Mouse (Mus musculus) urinary bladder, postnatal 10 days (tissue): ENCODE measurements around the gene Ppp1r1b.

Experiments used
- DNase-seq: peaks from one replicate; pipeline ENCODE4 v3.0.0; 2022; ENCODE audit warnings: low spot score

Ppp1r1b gene

GRCm38 (mm10) chr11:98328371-98329069 lies 19.7 kb upstream of the Ppp1r1b start:
- no peak for DNase-seq

- no peak for DNase-seq
Measured at GRCm38 (mm10) chr11:98329081-98329959, 18.9 kb upstream of the Ppp1r1b start, which contains the start of gene Neurod2. Neurod2 (minus strand) TSS chr11:98329648.

- DNase-seq = no peak
Measured at GRCm38 (mm10) chr11:98329960-98330744, 18.1 kb upstream of the Ppp1r1b start.

- DNase-seq = no peak
Measured at GRCm38 (mm10) chr11:98330745-98331204, 17.4 kb upstream of the Ppp1r1b start.

GRCm38 (mm10) chr11:98331401-98331800 lies 16.8 kb upstream of the Ppp1r1b start:
- DNase-seq = no peak

- DNase-seq = no peak
Measured at GRCm38 (mm10) chr11:98332186-98332585, 16.0 kb upstream of the Ppp1r1b start.

GRCm38 (mm10) chr11:98332841-98333240 lies 15.4 kb upstream of the Ppp1r1b start:
- DNase-seq = no peak

- DNase-seq = no peak
Measured at GRCm38 (mm10) chr11:98333263-98333696, 14.9 kb upstream of the Ppp1r1b start.

- no peak for DNase-seq
Measured at GRCm38 (mm10) chr11:98333981-98334741, 14.0 kb upstream of the Ppp1r1b start.

- DNase-seq = no peak
Measured at GRCm38 (mm10) chr11:98335250-98335649, 13.0 kb upstream of the Ppp1r1b start.

GRCm38 (mm10) chr11:98336245-98337107 lies 11.7 kb upstream of the Ppp1r1b start:
- DNase-seq = no peak

GRCm38 (mm10) chr11:98338507-98338961 lies 9.7 kb upstream of the Ppp1r1b start:
- DNase-seq = no peak

- no peak for DNase-seq
Measured at GRCm38 (mm10) chr11:98339071-98339501, 9.1 kb upstream of the Ppp1r1b start.

- DNase-seq = no peak
Measured at GRCm38 (mm10) chr11:98339679-98340287, 8.4 kb upstream of the Ppp1r1b start.

GRCm38 (mm10) chr11:98340597-98340996 lies 7.6 kb upstream of the Ppp1r1b start:
- no peak for DNase-seq

GRCm38 (mm10) chr11:98341174-98341573 lies 7.0 kb upstream of the Ppp1r1b start:
- no peak for DNase-seq

GRCm38 (mm10) chr11:98342000-98342945 lies 5.9 kb upstream of the Ppp1r1b start:
- peak; percentile 74 for DNase-seq

GRCm38 (mm10) chr11:98345253-98345652 lies 3.0 kb upstream of the Ppp1r1b start:
- DNase-seq = peak; percentile 39

GRCm38 (mm10) chr11:98346168-98346567 lies 2.0 kb upstream of the Ppp1r1b start:
- no peak for DNase-seq
